Mouse (Mus musculus): ENCODE measurements around the gene Atoh8. TPM values are rescaled to one million over a fixed set of nuclear protein-coding genes. Genes with fewer than 3 reads are reported as not detected.

The Atoh8 gene
- total and polyA plus RNA-seq, 3 experiments = 0.23 to 5.0 (median 1.6) TPM

DNA sequence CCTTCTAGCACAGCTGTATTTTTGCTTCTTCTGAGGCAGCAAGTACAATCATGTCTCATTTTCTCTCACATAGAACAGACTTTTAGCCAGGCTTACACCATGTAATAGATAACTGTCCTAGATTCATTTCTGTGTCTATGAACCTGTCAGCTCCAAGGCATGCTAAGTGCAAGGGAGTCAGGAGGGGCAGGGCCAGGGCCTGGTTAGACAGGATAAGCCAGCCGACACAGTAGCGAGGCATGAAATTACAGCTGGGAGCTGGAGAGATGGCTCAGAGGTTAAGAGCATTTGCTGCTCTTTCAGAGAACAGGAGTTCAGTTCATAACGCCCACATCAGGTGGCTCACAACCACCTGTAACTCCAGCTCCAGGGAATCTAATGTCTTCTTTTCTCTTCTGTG lies 38.7 kb downstream of the Atoh8 start:
- H3K4me3 ChIP-seq (replicated peaks in 1 of 3; ENCODE audit: low read depth in 2 of 3, low read length in 2 of 3, poor library complexity in 1 of 3) = no peak overlapping the region
- H3K4me2 ChIP-seq (ENCODE audit: insufficient read depth, low read depth, poor library complexity, severe bottlenecking) = no peak overlapping the region
- H3K4me1 ChIP-seq (ENCODE audit: control insufficient read depth in 1 of 2, insufficient read depth in 2 of 2) = peaks cover 0 to 9% of the 10 kb centered on the region in 2 experiments; a peak in 1 of 4 replicates
- in situ Hi-C loops (cut with MboI; ENCODE audit: low pct_ligation_motif_present, low pct_unique_long_range_greater_than_20kb, low sequenced_read_pairs) (no loop called here), dilution Hi-C loops (cut with MboI; ENCODE audit: extremely low pct_ligation_motif_present, extremely low pct_unique_long_range_greater_than_20kb, low sequenced_read_pairs) (no loop called here)
- no peak for DNase-seq (ENCODE audit: extremely low read depth)
- no peak overlapping the region for H3K9ac ChIP-seq (ENCODE audit: insufficient read depth, low read depth)
- no peak for TF ChIP-seq RCOR1 (conservative IDR thresholded peaks at IDR 0.05; ENCODE audit: low read depth, low read length)
- no peak for TF ChIP-seq MEF2A (IDR thresholded peaks at IDR 0.05; ENCODE audit: borderline replicate concordance, low read depth, low read length)
- no peak for TF ChIP-seq EP300 (IDR thresholded peaks at IDR 0.05; ENCODE audit: low read length)
- no peak for TF ChIP-seq MAZ (IDR thresholded peaks at IDR 0.05; ENCODE audit: low read depth, low read length)
- no peak for TF ChIP-seq JUN (IDR thresholded peaks at IDR 0.05; ENCODE audit: insufficient read depth, low read depth, low read length)
- no peak for TF ChIP-seq ZC3H11A (IDR thresholded peaks at IDR 0.05; ENCODE audit: low read depth, low read length)
- no peak for TF ChIP-seq ZNF384 (IDR thresholded peaks at IDR 0.05; ENCODE audit: low read depth, low read length)
- no peak for TF ChIP-seq MAX (IDR thresholded peaks at IDR 0.05; ENCODE audit: low read length)
- no peak for TF ChIP-seq ZKSCAN1 (IDR thresholded peaks at IDR 0.05; ENCODE audit: borderline replicate concordance, low read depth, low read length)
- no peak for TF ChIP-seq ETS1 (conservative IDR thresholded peaks at IDR 0.05; ENCODE audit: low read depth, low read length)
- no peak for TF ChIP-seq POLR2A (IDR thresholded peaks at IDR 0.05; ENCODE audit: low read depth, low read length)
- no peak for TF ChIP-seq KAT2A (IDR thresholded peaks at IDR 0.05; ENCODE audit: insufficient replicate concordance, low read length)
- TF ChIP-seq ZMIZ1 (IDR thresholded peaks at IDR 0.05; ENCODE audit: low read depth, low read length) = no peak
- TF ChIP-seq ELF1 (IDR thresholded peaks at IDR 0.05; ENCODE audit: low read depth, low read length) = no peak
- TF ChIP-seq HCFC1 (IDR thresholded peaks at IDR 0.05; ENCODE audit: low read depth, low read length) = no peak
- no peak for TF ChIP-seq NRF1 (IDR thresholded peaks at IDR 0.05; ENCODE audit: low read depth, low read length)
- TF ChIP-seq MAFK (IDR thresholded peaks at IDR 0.05; ENCODE audit: insufficient replicate concordance, low read length) = no peak
- no peak for TF ChIP-seq SIN3A (IDR thresholded peaks at IDR 0.05; ENCODE audit: low read length)
- H3K79me2 ChIP-seq (replicated peaks; ENCODE audit: control insufficient read depth, extremely low read depth, insufficient read depth, poor library complexity, severe bottlenecking) = no peaks in the 10 kb centered on the region
- H3K27ac ChIP-seq (ENCODE audit: insufficient read depth, low read depth) = no peak overlapping the region
- peaks cover 11% of the 10 kb centered on the region for H3K9me3 ChIP-seq (replicated peaks; ENCODE audit: low read length)
- H3K27me3 ChIP-seq (replicated peaks) = peaks cover 40% of the 10 kb centered on the region
- no peaks in the 10 kb centered on the region for H3K36me3 ChIP-seq (replicated peaks in 1 of 2; ENCODE audit: control insufficient read depth in 1 of 2, insufficient read depth in 1 of 2, low read length in 1 of 2)

DNA sequence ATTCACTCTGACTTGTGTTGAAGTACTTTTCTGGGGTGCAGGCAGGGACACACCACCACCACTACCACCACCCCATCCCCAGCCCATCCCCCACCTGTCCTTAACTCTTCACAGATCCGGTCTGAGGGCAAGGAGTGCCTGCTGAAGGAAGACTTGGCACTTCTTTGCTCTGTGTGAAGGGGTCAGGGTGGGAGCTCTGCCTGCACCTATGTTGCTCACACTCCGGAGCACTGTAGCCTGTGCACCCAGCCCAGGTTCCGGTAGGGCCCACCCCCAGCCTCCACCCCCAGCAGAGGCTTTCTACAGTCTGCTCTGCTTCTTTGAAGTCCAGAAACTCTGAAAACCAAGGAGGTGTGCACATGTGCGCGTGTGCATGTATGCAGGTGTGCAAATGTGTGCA lies 44.8 kb downstream of the Atoh8 start:
- TF ChIP-seq BHLHE40 (IDR thresholded peaks at IDR 0.05; ENCODE audit: low read depth, low read length) = no peak
- no peak for TF ChIP-seq JUND (conservative IDR thresholded peaks at IDR 0.05; ENCODE audit: low read depth, low read length)
- TF ChIP-seq MYC (IDR thresholded peaks at IDR 0.05; ENCODE audit: low read depth, low read length) = no peak
- no peak for TF ChIP-seq JUN (IDR thresholded peaks at IDR 0.05; ENCODE audit: insufficient read depth, low read depth, low read length)
- no peak for TF ChIP-seq HCFC1 (IDR thresholded peaks at IDR 0.05; ENCODE audit: low read depth, low read length)
- no peak for TF ChIP-seq MEF2A (IDR thresholded peaks at IDR 0.05; ENCODE audit: borderline replicate concordance, low read depth, low read length)
- TF ChIP-seq CHD1 (IDR thresholded peaks at IDR 0.05; ENCODE audit: low read depth, low read length) = no peak
- no peak for TF ChIP-seq TCF12 (IDR thresholded peaks at IDR 0.05; ENCODE audit: low read depth, low read length)
- no peak for TF ChIP-seq POLR2AphosphoS2 (IDR thresholded peaks at IDR 0.05; ENCODE audit: low read depth, low read length)
- TF ChIP-seq E2F4 (IDR thresholded peaks at IDR 0.05; ENCODE audit: insufficient replicate concordance, low read depth, low read length) = no peak
- no peak for TF ChIP-seq TBP (conservative IDR thresholded peaks at IDR 0.05; ENCODE audit: low read depth, low read length)
- no peak for TF ChIP-seq ETS1 (conservative IDR thresholded peaks at IDR 0.05; ENCODE audit: low read depth, low read length)
- TF ChIP-seq ZC3H11A (IDR thresholded peaks at IDR 0.05; ENCODE audit: low read depth, low read length) = no peak
- TF ChIP-seq ZKSCAN1 (IDR thresholded peaks at IDR 0.05; ENCODE audit: borderline replicate concordance, low read depth, low read length) = no peak
- in situ Hi-C loops (cut with MboI; ENCODE audit: low pct_ligation_motif_present, low pct_unique_long_range_greater_than_20kb, low sequenced_read_pairs) = no loop called here
- no peak for DNase-seq (ENCODE audit: extremely low read depth)
- no peaks in the 10 kb centered on the region for H3K79me2 ChIP-seq (replicated peaks; ENCODE audit: control insufficient read depth, extremely low read depth, insufficient read depth, poor library complexity, severe bottlenecking)
- H3K4me1 ChIP-seq (ENCODE audit: control insufficient read depth in 1 of 2, insufficient read depth in 2 of 2) = no peaks in the 10 kb centered on the region
- peaks cover 68% of the 10 kb centered on the region for H3K27me3 ChIP-seq (replicated peaks)
- H3K9me3 ChIP-seq (replicated peaks; ENCODE audit: low read length) = peaks cover 11% of the 10 kb centered on the region
- H3K4me3 ChIP-seq (replicated peaks in 1 of 3; ENCODE audit: low read depth in 2 of 3, low read length in 2 of 3, poor library complexity in 1 of 3) = no peak overlapping the region
- H3K9ac ChIP-seq (ENCODE audit: insufficient read depth, low read depth) = no peak overlapping the region
- dilution Hi-C loops (cut with MboI; ENCODE audit: extremely low pct_ligation_motif_present, extremely low pct_unique_long_range_greater_than_20kb, low sequenced_read_pairs) = no loop called here
- no peaks in the 10 kb centered on the region for H3K36me3 ChIP-seq (replicated peaks in 1 of 2; ENCODE audit: control insufficient read depth in 1 of 2, insufficient read depth in 1 of 2, low read length in 1 of 2)
- no peak overlapping the region for H3K4me2 ChIP-seq (ENCODE audit: insufficient read depth, low read depth, poor library complexity, severe bottlenecking)
- no peak overlapping the region for H3K27ac ChIP-seq (ENCODE audit: insufficient read depth, low read depth)

All from CH12.LX (cell line).